Mouse (Mus musculus) ES-Bruce4 (cell line): ENCODE data around the gene Mindy4. TPM values are rescaled to one million over a fixed set of nuclear protein-coding genes. Genes with fewer than 3 reads are reported as not detected.

Source experiments
- H3K27ac ChIP-seq: 2 replicates; pipeline ENCODE4 v1.5.1; 2012; ENCODE audit warnings: low read length, inconsistent platforms; ENCODE audit not compliant: insufficient read depth
- H3K27me3 ChIP-seq: 2 replicates; pipeline ENCODE4 v1.6.1; 2012; ENCODE audit warnings: mild to moderate bottlenecking, low read length, inconsistent platforms; ENCODE audit not compliant: control insufficient read depth, poor library complexity, insufficient read depth, severe bottlenecking
- H3K36me3 ChIP-seq: 2 replicates; pipeline ENCODE4 v1.6.1; 2012; ENCODE audit warnings: inconsistent platforms, mild to moderate bottlenecking, low read length, moderate library complexity; ENCODE audit not compliant: control insufficient read depth, poor library complexity, insufficient read depth, severe bottlenecking
- H3K4me1 ChIP-seq: one replicate; pipeline ENCODE4 v1.8.1; 2011; ENCODE audit warnings: low read length; ENCODE audit not compliant: control insufficient read depth, insufficient read depth
- H3K4me3 ChIP-seq: 2 replicates; pipeline ENCODE4 v1.5.1; 2011; ENCODE audit warnings: low read depth, mild to moderate bottlenecking, low read length
- H3K9ac ChIP-seq: 2 replicates; pipeline ENCODE4 v1.6.1; 2012; ENCODE audit warnings: low read depth, mild to moderate bottlenecking, inconsistent platforms; ENCODE audit not compliant: poor library complexity, severe bottlenecking
- H3K9me3 ChIP-seq: replicated peaks from 2 replicates; pipeline ENCODE4 v1.6.1; 2012; ENCODE audit warnings: mild to moderate bottlenecking, low read length, inconsistent platforms; ENCODE audit not compliant: control insufficient read depth, poor library complexity, insufficient read depth, severe bottlenecking
- CTCF ChIP-seq: IDR thresholded peaks from one replicate; pipeline ENCODE4 v1.8.1; 2011; ENCODE audit warnings: low read depth, low read length
- EP300 ChIP-seq: IDR thresholded peaks from 2 replicates; pipeline ENCODE4 v1.6.1; 2011; ENCODE audit warnings: low read depth, low read length; ENCODE audit not compliant: insufficient read depth
- POLR2A ChIP-seq: IDR thresholded peaks from one replicate; pipeline ENCODE4 v1.8.1; 2011; ENCODE audit warnings: low read length; ENCODE audit not compliant: insufficient read depth
- polyA plus RNA-seq: library from polyadenylated mRNA; stranded (reverse); fragments of >200 nt; gene quantifications from 2 replicates; pipeline ENCODE4 v1.2.4, GENCODE M21; 2011; ENCODE audit warnings: low read depth; ENCODE audit not compliant: missing spikeins, insufficient read depth, insufficient read length

Mindy4 gene
- polyA plus RNA-seq, 1 experiment: 2.7 TPM

DNA sequence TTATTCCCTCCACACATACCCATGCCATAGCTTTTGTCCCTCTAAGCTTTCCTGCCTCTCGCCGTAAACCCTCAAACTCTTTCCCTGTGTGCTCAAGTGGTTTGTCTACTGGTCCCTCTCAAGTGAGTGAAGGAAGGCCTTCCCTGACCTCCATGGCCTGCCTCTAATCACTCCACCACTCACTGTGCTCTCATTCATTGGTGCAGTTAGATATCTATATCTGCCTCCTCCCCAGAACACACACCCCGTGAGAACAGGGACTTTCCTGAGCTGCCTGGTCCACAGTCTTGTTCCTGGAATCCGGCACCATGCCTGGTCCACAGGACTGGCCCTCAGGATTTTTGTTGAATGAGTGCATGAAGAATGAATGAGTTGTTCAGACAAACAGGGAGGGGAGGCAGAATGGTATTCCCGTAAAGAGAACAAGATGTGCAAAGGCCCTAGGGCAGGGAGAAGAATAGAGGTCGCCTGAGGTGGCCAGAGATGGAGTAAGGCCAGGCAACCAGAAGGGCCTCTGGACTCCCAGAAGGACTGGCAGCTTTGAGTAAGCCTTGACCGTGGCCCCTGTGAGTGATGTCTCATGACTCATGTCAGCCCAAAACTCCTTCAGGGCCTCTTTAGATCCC lies 61.7 kb downstream of the Mindy4 start:
- H3K9me3 ChIP-seq: no peaks in the 10 kb centered on the region
- TF ChIP-seq EP300 (no peak), POLR2A (no peak), CTCF (no peak)
- no peak overlapping the region for H3K9ac ChIP-seq
- H3K27ac ChIP-seq: no peak overlapping the region
- H3K27me3 ChIP-seq: no peaks in the 10 kb centered on the region
- H3K4me1 ChIP-seq: no peaks in the 10 kb centered on the region
- no peak overlapping the region for H3K4me3 ChIP-seq
- H3K36me3 ChIP-seq: no peaks in the 10 kb centered on the region

DNA sequence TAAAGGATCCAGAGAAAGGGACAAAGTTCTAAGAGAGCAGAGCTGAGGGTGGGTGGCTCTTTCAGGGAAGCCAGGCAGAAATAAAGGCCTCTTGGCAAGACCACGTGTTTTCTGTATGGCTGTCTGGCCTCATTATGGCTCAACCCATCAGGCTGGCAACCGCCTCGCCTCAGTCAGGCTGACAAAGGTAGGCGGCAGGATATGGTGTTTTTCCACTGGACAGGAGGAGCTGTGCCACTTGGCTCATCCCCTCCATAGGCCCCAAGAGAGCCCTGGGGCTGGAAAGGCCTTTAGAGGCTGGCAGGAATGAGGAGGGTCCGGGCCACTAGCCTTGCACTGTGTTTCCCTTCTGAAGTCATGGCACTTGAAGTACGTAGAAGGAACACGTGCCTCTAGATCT lies 69.8 kb downstream of the Mindy4 start:
- Histone ChIP-seq H3K9ac (no peak overlapping the region), H3K27me3 (no peaks in the 10 kb centered on the region), H3K36me3 (no peaks in the 10 kb centered on the region), H3K9me3 (no peaks in the 10 kb centered on the region), H3K4me3 (no peak overlapping the region), H3K27ac (no peak overlapping the region), H3K4me1 (no peaks in the 10 kb centered on the region)
- TF ChIP-seq EP300 (no peak), CTCF (no peak), POLR2A (no peak)

DNA sequence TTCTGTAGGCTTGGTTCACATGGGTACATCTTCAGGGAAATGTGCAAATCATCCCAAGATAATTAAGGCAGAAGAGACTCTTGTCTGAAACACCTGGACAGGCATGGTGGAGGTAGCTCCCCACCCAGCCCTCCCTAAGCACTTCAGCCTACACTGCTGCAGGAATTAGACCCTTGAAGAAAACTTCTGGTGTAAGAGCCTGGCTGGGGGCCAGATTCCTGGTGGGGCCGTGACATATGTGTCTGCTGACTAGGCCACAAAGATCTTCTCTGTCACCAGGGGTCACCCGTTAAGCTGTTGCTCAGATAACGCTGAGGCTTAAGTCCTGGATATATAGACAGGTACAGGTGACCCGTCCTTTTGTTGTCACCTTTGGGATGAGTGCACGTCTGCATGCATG lies 70.3 kb downstream of the Mindy4 start:
- TF ChIP-seq POLR2A (no peak), CTCF (no peak), EP300 (no peak)
- no peak overlapping the region for H3K27ac ChIP-seq

DNA sequence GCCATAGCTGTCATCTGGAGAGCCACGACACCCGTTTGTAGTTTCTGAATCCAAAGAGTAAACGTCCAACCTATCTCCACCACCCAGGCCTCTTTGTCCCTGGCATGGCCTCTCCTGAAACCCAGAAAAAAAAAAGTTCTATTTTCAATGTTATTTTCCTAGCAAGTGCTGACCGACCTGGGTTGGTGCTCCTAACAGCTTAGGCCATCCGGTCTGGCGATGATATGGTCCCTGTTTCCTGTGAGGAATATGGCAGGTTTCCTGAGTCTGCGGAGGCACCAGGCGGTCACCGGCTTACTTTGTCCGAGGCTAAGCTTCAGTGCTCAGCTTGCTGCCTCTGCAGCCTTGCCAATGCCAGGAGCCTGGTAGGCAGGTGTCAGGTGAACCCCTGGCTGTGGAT lies 71.8 kb downstream of the Mindy4 start:
- TF ChIP-seq EP300 (no peak), POLR2A (no peak), CTCF (no peak)
- no peak overlapping the region for H3K4me3 ChIP-seq
- H3K27ac ChIP-seq: no peak overlapping the region
- H3K9me3 ChIP-seq: no peaks in the 10 kb centered on the region
- H3K36me3 ChIP-seq: no peaks in the 10 kb centered on the region
- no peak overlapping the region for H3K9ac ChIP-seq
- no peaks in the 10 kb centered on the region for H3K27me3 ChIP-seq
- no peaks in the 10 kb centered on the region for H3K4me1 ChIP-seq

More for the DNA sequence above, 70.3 kb downstream of the Mindy4 start:
- Histone ChIP-seq H3K4me1 (no peaks in the 10 kb centered on the region), H3K4me3 (no peak overlapping the region), H3K9ac (no peak overlapping the region), H3K9me3 (no peaks in the 10 kb centered on the region), H3K27me3 (no peaks in the 10 kb centered on the region), H3K36me3 (no peaks in the 10 kb centered on the region)

DNA sequence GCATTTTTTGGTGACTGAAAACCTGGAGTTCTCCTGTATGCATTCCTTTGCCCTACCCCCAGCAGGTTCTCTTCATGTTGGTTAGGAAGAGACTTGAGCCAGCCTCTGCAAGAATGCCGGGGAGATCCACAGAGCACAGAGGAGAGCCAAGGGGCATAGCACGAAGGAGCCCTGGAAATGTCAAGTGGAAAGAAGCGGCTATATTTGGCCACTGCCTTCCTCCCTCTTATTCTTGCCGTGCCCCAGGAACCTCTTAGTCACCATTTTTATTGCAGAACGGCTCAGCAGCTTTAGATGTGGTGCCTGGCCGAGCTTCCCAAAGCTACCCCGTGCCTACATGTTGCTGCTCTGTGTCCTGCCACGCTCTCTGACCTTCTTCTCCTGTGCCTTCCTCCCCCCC lies 72.6 kb downstream of the Mindy4 start:
- TF ChIP-seq EP300 (no peak), CTCF (no peak), POLR2A (no peak)
- Histone ChIP-seq H3K4me3 (no peak overlapping the region), H3K4me1 (no peaks in the 10 kb centered on the region), H3K9me3 (no peaks in the 10 kb centered on the region), H3K36me3 (no peaks in the 10 kb centered on the region), H3K27ac (no peak overlapping the region), H3K9ac (no peak overlapping the region), H3K27me3 (no peaks in the 10 kb centered on the region)

DNA sequence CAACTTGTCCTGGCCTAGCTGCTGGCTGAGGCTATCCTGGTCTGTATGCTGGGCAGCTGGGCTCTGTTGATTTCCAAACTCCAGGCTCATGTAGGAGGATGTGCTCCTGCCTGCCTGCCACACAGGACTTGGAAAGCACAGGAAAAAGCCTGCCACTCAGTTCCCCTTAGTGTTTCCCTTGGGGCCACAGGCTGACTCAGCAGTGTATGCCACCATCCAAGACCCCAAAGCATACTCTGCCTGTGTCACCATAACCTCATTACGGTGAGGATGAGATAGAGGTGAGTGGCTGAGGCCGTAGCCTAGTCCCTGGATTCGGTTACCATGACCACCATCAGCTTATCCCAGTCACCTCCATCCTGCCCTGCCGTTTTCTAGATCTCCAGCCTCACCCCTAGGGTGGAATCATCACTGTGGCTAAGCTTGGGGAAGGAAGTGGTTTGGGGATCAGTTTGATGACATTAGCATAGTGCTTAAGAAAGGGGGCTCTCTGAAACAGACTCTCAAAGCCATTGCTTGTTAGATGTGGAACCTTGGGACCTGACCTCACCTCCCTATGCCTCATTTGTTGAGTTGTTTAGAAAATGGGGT lies 73.6 kb downstream of the Mindy4 start:
- no peak overlapping the region for H3K9ac ChIP-seq
- H3K4me1 ChIP-seq: no peaks in the 10 kb centered on the region
- no peaks in the 10 kb centered on the region for H3K36me3 ChIP-seq
- TF ChIP-seq CTCF (no peak), POLR2A (no peak), EP300 (no peak)
- H3K9me3 ChIP-seq: no peaks in the 10 kb centered on the region
- H3K4me3 ChIP-seq: no peak overlapping the region
- no peaks in the 10 kb centered on the region for H3K27me3 ChIP-seq
- no peak overlapping the region for H3K27ac ChIP-seq
